Mouse (Mus musculus): ENCODE measurements around the gene Slc7a11.

DNA sequence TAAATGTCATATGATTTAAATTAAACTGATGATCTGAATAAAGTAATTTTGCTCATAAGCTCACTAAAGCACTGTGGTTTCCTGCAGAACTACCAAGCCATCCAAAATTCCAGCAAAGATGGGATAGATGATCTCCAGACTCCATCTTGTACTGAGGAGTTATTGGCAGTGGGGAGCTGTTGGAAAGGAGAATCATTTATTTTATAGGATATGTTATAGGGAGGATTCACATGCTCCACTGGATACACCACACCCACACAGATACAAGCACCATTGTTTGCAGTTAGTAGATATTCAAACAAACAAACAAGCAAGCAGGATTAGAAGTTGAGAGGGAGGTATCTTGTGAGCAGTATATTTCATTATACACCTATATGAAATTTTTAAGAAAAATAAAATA is 399.3 kb downstream of the Slc7a11 start:
- TF ChIP-seq CTCF (IDR thresholded peaks at IDR 0.05; ENCODE audit: borderline replicate concordance, control insufficient read depth, extremely low read depth, insufficient read depth, low read length, poor library complexity) (no peak), POLR2A (IDR thresholded peaks at IDR 0.05; ENCODE audit: control insufficient read depth, extremely low read depth, insufficient read depth, low read length, poor library complexity) (no peak)

All from thymus, adult 2 months (tissue).